Mouse (Mus musculus): ENCODE results near the gene Cd109. TPM values are rescaled to one million over a fixed set of nuclear protein-coding genes. Genes with fewer than 3 reads are reported as not detected.

Gene Cd109
- total RNA-seq, 2 experiments from 2014 or later: 0.47 to 0.93 TPM

DNA sequence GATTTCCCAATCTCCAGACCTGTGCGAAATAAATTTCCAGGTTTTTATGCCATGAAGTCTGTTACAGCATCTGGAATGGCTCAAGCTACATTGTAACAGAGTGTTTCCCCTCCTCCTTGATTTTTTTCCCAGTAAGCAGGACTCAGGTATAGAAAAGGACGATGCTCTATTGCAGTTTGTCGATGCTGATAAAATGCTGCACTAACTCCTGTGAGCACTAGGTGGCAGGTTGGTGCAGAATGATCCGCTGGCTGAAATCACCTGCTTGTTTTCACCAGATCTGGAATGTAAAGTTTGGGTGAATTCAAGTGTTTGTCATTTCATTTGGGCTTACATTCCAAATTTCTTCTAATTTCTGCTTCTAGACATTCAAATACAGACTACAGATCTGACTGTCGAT, 18.5 kb upstream of the Cd109 start:
- peak; percentile 83 for TF ChIP-seq CTCF (IDR thresholded peaks at IDR 0.05)
- peak; percentile 47 to 56 for DNase-seq (ENCODE audit: extremely low spot score in 1 of 2, low spot score in 2 of 2)
- intact Hi-C loops (cut with DNase I): loop anchor here (5.0 kb wide), 1 partner anchor 1125 kb away; no protein-coding TSS in a partner anchor
- H3K4me3 ChIP-seq: no peak overlapping the region
- H3K27ac ChIP-seq: no peak overlapping the region

DNA sequence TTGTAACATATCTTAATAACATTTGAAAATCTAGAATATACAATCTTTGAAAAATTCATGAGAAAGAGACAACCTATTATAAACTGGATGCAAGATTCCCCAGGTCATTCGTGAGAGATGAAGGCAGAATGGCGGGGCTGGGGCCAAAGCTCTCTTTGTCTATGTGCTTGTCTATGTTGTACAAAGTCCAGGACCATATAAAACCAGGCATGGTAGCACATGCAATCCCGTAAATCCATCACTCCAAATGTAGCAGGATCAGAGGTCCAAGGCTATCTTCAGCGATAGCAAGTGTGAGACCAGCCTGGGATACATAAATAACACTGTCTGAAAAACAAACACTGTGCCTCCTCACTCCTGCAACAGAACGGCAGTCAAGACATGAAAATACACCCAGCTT, 15.4 kb upstream of the Cd109 start:
- no peak overlapping the region for H3K27ac ChIP-seq
- intact Hi-C loops (cut with DNase I): loop anchor here (5.0 kb wide), 1 partner anchor 1122 kb away; no protein-coding TSS in a partner anchor
- H3K4me3 ChIP-seq: no peak overlapping the region
- TF ChIP-seq CTCF (IDR thresholded peaks at IDR 0.05): no peak
- DNase-seq (ENCODE audit: extremely low spot score in 1 of 2, low spot score in 2 of 2): no peak

DNA sequence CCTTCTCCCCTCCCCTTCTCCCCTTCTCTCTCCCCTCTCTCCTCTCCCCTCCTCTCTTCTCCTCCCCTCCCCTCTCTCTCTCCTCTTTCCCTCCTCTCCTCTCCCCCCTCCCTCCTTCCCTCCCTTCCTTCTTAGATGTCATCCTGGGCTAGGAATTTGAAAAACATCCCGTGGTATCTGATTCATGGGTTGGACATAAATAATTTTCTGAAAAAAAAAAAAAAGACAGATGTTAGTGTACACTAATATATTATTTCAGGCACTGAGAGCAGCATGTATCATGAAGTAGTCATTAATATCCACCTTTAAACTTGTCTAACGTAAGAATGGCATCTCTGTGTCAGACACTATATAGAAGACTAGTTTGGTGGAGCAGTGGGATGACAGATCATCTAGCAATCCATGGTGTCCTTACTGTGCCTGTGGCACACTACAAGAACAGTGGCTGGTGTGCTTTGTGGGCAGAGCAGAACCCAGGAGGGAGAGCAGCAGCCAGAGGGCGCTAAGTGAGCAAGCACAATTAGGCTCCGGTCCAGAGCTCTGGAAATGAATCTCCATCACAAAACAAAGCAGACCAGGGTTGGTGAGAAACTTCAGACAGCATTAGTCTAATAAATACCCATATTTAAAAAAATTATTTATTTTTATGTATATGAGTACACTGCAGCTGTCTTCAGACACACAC, 14.2 kb upstream of the Cd109 start:
- no peak for DNase-seq (ENCODE audit: extremely low spot score in 1 of 2, low spot score in 2 of 2)
- intact Hi-C loops (cut with DNase I): no loop called here
- TF ChIP-seq CTCF (IDR thresholded peaks at IDR 0.05): peak; percentile 57
- Histone ChIP-seq H3K4me3 (no peak overlapping the region), H3K27ac (no peak overlapping the region)

DNA sequence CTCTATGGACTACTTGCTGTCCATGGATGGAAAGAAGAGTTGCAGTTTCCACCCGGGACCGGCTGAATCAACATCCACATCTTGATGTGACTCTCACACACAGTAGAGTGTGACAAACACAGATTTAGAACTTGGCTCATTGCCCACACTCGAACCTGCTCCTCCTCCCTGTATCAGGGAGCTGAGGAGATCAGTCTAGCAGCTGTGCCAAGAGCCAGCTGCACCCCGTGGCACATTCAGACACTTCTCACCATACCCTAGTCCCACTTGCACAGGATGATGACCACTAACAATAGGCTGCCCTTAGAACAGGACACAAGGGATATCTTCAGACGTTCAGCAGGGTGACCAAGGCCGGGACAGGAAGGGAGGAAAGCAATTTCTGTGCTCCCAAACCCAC, 1.1 kb upstream of the Cd109 start:
- peak in 1 of 2 experiments; percentile 16 for DNase-seq (ENCODE audit: extremely low spot score in 1 of 2, low spot score in 2 of 2)
- TF ChIP-seq CTCF (IDR thresholded peaks at IDR 0.05): no peak
- H3K27ac ChIP-seq: no peak overlapping the region
- intact Hi-C loops (cut with DNase I): no loop called here
- no peak overlapping the region for H3K4me3 ChIP-seq

DNA sequence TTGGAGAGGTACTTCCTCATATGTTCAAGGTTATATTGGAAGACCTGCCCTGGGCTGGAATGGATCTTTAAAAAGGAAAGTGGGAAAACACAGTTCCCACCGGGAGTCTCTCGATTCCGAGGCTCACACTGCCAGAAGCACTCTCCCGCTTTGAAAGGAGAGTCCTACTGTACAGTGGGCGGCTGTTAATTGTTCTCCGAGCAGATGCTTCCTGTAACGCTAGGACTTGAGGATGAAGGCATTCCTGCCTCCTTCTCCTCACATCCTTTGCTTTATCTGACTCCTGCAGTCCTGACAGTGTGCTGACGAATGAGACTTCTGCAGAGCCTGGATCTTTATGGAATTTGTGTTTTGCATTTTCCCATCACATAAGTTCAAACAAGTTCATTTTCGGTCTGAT, 3.9 kb downstream of the Cd109 start:
- TF ChIP-seq CTCF (IDR thresholded peaks at IDR 0.05): no peak
- intact Hi-C loops (cut with DNase I): no loop called here
- DNase-seq (ENCODE audit: extremely low spot score in 1 of 2, low spot score in 2 of 2): no peak

DNA sequence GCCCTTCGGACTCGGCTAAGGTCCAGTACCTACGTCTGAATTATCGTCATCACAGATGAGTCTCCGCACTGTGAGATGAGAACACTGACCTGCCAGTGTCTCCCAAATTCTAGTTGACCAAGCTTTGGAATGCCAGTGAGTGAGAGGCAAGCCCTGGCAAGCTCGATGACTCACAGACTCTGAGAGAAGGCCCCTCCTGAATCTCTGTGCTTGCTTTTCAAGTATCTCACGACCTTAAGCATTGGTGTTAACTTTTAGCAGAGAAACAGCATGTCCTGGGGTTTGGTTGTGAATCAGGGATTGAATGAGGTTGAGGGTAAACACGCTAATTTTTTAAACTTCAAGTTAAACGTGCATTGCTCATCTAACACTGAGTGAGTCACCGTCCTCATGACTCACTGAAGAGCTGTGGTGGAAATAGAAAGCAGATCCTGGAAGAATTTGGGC, 8.0 kb downstream of the Cd109 start:
- peak; percentile 19 to 23 for DNase-seq (ENCODE audit: extremely low spot score in 1 of 2, low spot score in 2 of 2)
- intact Hi-C loops (cut with DNase I): no loop called here
- TF ChIP-seq CTCF (IDR thresholded peaks at IDR 0.05): no peak

More for the DNA sequence above, 3.9 kb downstream of the Cd109 start:
- H3K27ac ChIP-seq: no peak overlapping the region
- H3K4me3 ChIP-seq: no peak overlapping the region

DNA sequence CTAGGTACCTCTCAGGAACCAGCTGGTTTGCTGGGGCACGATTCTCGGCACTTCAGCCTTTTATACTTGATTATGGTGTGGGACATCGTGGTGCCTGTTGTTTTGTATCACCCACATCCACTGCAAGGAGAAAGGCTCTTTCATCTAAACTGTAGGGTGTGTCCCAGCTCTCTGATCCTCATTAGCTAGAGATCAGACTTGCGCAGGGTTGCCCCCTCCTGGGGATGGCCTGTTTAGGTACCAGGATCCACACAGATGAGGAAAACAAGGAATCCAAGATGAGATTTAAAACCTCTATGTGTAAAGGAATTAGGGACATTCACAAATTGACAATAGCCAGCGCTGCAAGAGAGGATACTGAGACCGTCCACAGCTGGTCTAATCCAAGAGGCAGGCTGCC, 14.6 kb downstream of the Cd109 start:
- Histone ChIP-seq H3K4me3 (no peak overlapping the region), H3K27ac (no peak overlapping the region)
- no peak for DNase-seq (ENCODE audit: extremely low spot score in 1 of 2, low spot score in 2 of 2)
- intact Hi-C loops (cut with DNase I): no loop called here
- TF ChIP-seq CTCF (IDR thresholded peaks at IDR 0.05): no peak; the same call in 1 of the 2 replicates

More for the DNA sequence above, 8.0 kb downstream of the Cd109 start:
- Histone ChIP-seq H3K27ac (no peak overlapping the region), H3K4me3 (no peak overlapping the region)

DNA sequence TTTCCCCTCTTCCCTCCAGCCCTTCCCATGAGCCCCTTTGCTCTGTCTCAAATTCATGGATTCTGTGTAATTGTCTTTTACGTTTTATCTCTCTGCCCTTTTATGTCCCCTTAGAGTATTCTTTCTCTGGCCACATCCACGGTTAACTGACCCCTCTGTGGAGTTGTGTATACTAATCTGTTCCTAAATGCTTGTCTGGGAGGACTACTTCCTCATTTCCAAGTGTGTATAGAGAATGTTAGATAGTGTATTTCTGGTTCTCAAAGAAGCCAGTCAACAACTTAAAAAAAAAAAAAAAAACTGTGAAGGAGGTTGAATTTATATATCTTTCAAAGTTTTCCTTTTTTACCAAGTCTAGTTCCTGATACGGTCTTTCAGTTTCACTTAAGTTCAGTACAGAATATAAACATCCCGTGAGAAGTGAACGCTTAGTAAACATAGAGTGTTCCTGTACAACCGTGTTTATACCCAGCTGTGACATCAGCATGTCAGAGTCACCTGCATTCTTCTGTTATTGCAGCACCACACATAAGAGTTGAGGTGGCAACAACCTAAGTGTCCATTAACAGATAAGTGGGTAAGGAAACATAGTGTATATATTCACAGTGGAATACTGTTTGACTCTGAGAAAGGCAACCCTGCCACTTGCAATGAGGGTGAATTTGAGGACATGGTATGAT, 16.5 kb downstream of the Cd109 start:
- Histone ChIP-seq H3K27ac (no peak overlapping the region), H3K4me3 (no peak overlapping the region)
- DNase-seq (ENCODE audit: extremely low spot score in 1 of 2, low spot score in 2 of 2): no peak
- intact Hi-C loops (cut with DNase I): no loop called here
- TF ChIP-seq CTCF (IDR thresholded peaks at IDR 0.05): no peak

DNA sequence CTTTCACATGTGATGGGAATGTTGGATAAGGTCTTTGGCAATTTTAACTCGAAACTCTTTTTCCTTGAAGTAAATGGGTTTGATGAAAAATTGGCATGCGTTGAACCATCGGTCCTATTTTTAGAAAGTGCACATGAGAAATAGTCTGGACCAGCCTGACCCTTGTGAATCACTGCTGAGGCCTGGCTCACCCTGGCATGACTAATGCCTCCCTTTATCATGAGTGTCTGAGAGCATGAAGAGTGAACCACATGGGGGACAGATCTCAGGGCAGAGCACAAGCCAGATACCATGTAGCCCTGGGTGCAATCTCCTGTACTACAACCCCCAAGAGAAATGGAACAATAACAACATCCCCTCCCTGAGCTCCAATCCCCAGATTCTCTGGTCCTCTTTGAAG, 18.6 kb downstream of the Cd109 start:
- no peak overlapping the region for H3K27ac ChIP-seq
- no peak for TF ChIP-seq CTCF (IDR thresholded peaks at IDR 0.05)
- intact Hi-C loops (cut with DNase I): no loop called here
- H3K4me3 ChIP-seq: no peak overlapping the region
- no peak for DNase-seq (ENCODE audit: extremely low spot score in 1 of 2, low spot score in 2 of 2)

DNA sequence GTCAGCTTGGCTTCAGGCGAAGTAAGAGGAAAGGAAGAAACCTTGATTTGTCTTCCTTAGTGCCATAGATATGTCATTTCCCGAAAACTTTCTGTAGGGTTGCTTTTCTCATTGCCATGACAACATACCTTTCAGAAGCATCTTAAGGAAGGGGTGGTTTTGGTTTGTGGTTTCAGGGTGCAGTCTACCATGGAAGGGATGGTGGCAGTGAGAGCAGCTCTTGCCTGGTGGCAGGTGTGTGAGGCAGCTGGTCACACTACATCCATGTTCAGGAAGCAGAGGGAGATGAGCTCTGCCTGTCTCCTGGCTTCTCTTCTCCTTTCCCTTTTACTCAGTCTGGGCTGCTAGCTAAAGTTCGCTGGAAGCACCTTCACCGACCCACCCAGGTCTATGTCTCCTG, 26.0 kb downstream of the Cd109 start:
- no peak for TF ChIP-seq CTCF (IDR thresholded peaks at IDR 0.05)
- DNase-seq (ENCODE audit: extremely low spot score in 1 of 2, low spot score in 2 of 2): no peak
- H3K27ac ChIP-seq: no peak overlapping the region
- intact Hi-C loops (cut with DNase I): no loop called here
- H3K4me3 ChIP-seq: no peak overlapping the region

DNA sequence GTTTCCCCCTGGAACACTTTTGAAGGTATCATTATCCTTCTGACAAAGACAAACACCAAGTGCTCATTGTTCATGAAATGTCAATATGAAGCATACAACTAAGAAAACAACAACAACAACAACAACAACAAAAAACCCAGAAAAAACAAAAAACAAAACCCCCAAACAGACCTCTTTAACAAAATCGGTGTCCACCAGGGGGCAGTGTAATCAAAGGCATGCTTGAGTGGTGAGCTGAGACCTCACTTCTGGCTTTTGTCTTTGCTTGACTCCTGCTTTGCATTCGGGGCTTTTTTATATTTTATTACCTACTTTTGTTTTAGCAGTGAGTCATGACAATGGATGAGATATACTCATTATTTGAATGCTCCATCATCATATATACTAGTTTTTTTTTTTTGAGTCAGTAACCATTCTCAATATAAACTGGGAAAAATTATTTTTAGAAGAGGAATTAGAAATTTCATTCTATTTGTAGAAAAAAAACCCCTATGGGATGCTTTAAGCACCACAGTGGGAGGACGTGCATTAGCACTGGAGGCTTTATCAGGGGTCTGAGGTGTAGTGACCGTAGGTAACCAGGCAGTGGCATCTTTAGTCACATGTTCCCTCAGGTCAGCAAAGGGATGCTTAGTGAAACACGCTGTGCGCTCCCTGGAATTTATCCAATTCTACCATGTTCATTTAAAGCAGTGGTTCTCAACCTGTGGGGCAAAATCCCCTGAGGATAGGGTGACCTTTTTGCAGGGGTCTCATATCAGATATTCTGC, 30.8 kb downstream of the Cd109 start:
- Histone ChIP-seq H3K27ac (no peak overlapping the region), H3K4me3 (no peak overlapping the region)
- intact Hi-C loops (cut with DNase I): loop anchor here (2.0 to 5.0 kb wide), 2 partner anchors 126 to 1075 kb away; no protein-coding TSS in a partner anchor
- peak; percentile 26 to 46 for DNase-seq (ENCODE audit: extremely low spot score in 1 of 2, low spot score in 2 of 2)
- TF ChIP-seq CTCF (IDR thresholded peaks at IDR 0.05): peak; percentile 75

DNA sequence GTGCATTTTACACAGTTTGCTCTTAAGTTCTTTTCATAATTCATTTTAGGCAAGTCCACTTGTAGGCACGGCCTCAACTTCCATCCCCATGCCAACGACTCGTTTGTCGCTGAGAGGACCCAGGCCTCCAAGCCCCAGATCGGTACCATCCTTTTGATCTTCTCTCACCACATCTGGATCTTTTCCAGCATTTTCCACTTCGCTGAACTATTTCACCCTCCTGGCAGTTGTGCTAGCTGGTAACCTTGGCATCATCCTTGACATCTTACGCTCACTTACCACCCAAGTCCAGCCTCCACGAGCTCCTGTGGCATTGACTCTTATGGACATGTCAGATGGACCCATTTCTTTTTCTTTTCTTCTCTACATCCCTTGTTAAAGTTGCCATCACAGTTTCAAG, 33.3 kb downstream of the Cd109 start:
- TF ChIP-seq CTCF (IDR thresholded peaks at IDR 0.05): no peak
- DNase-seq (ENCODE audit: extremely low spot score in 1 of 2, low spot score in 2 of 2): no peak
- intact Hi-C loops (cut with DNase I): loop anchor here (5.0 kb wide), 1 partner anchor 124 kb away; no protein-coding TSS in a partner anchor
- Histone ChIP-seq H3K27ac (no peak overlapping the region), H3K4me3 (no peak overlapping the region)
